Mouse (Mus musculus) gastrocnemius, postnatal 4 days (tissue): ENCODE data around the gene Tom1l2. TPM values are rescaled to one million over a fixed set of nuclear protein-coding genes. Genes with fewer than 3 reads are reported as not detected.
A peak's percentile ranks its signal among the peaks of the same experiment; 100 is the strongest.

Experiments
- DNase-seq, 2 experiments: peaks; one replicate each; pipeline ENCODE4 v3.0.0; 2021 to 2022; ENCODE audit warnings: low spot score in 2 of 2, mixed read lengths in 2 of 2
- long read RNA-seq, 2 experiments: library from polyadenylated mRNA; stranded (forward); transcript quantifications; one replicate each; pipeline ENCODE4 v2.0.0; 2021
- total RNA-seq, 2 experiments: library from RNA; stranded (reverse); gene quantifications; 2 replicates each; pipeline ENCODE4 v1.2.3; 2021

The Tom1l2 gene
- total RNA-seq = 10 to 100 TPM; 37.4 to 45.6 TPM
- long read RNA-seq, experiment 1, full-length matches to known transcripts = 24 of 40 reads
- long read RNA-seq, experiment 1, partial matches to known transcripts = 2 of 40 reads
- long read RNA-seq, experiment 1, other reads (novel, unspliced or antisense) = 14 of 40 reads
- long read RNA-seq, experiment 2, full-length matches to known transcripts = 17 of 50 reads
- long read RNA-seq, experiment 2, partial matches to known transcripts = 3 of 50 reads
- long read RNA-seq, experiment 2, other reads (novel, unspliced or antisense) = 30 of 50 reads

- peak; percentile 97 to 99 for DNase-seq
Observed at GRCm38 (mm10) chr11:60352559-60353411, at the start of gene Tom1l2, which contains the start of gene Drc3. TSS of gene Tom1l2 (minus strand) at chr11:60352905. TSS of gene Drc3 (plus strand) at chr11:60353329.

- no peak for DNase-seq
Observed at GRCm38 (mm10) chr11:60397172-60397571, 44.5 kb upstream of the Tom1l2 start.

- peak in 1 of 2 experiments; percentile 37 for DNase-seq
Observed at GRCm38 (mm10) chr11:60396546-60396945, 43.8 kb upstream of the Tom1l2 start.

GRCm38 (mm10) chr11:60391346-60391745, 38.6 kb upstream of the Tom1l2 start:
- DNase-seq = no peak

- DNase-seq = no peak
Observed at GRCm38 (mm10) chr11:60387944-60388343, 35.2 kb upstream of the Tom1l2 start.

- DNase-seq = no peak
Observed at GRCm38 (mm10) chr11:60385946-60386345, 33.2 kb upstream of the Tom1l2 start.

GRCm38 (mm10) chr11:60384762-60385421, 32.2 kb upstream of the Tom1l2 start:
- no peak for DNase-seq

GRCm38 (mm10) chr11:60383518-60383917, 30.8 kb upstream of the Tom1l2 start:
- no peak for DNase-seq

GRCm38 (mm10) chr11:60374481-60374880, 21.8 kb upstream of the Tom1l2 start:
- no peak for DNase-seq

GRCm38 (mm10) chr11:60370431-60370830, 17.7 kb upstream of the Tom1l2 start:
- no peak for DNase-seq

- no peak for DNase-seq
Observed at GRCm38 (mm10) chr11:60369448-60369847, 16.7 kb upstream of the Tom1l2 start.

GRCm38 (mm10) chr11:60368909-60369308, 16.2 kb upstream of the Tom1l2 start:
- DNase-seq = no peak

GRCm38 (mm10) chr11:60367256-60367655, 14.6 kb upstream of the Tom1l2 start:
- DNase-seq = no peak

- no peak for DNase-seq
Observed at GRCm38 (mm10) chr11:60366239-60367019, 13.7 kb upstream of the Tom1l2 start.

GRCm38 (mm10) chr11:60360631-60361201, 8.0 kb upstream of the Tom1l2 start:
- DNase-seq = no peak

GRCm38 (mm10) chr11:60359936-60360335, 7.2 kb upstream of the Tom1l2 start:
- DNase-seq = no peak

GRCm38 (mm10) chr11:60359138-60359537, 6.4 kb upstream of the Tom1l2 start:
- DNase-seq = no peak

GRCm38 (mm10) chr11:60358548-60358947, 5.8 kb upstream of the Tom1l2 start:
- DNase-seq = peak in 1 of 2 experiments; percentile 42

GRCm38 (mm10) chr11:60357116-60357515, 4.4 kb upstream of the Tom1l2 start:
- DNase-seq = no peak

GRCm38 (mm10) chr11:60355952-60356351, 3.2 kb upstream of the Tom1l2 start:
- no peak for DNase-seq
